Mouse (Mus musculus) embryonic facial prominence, embryonic 13.5 days (tissue): Measurements from ENCODE around the gene Tmem117. TPM values are rescaled to one million over a fixed set of nuclear protein-coding genes. Genes with fewer than 3 reads are reported as not detected.

Experiments
- ATAC-seq: fragments of 200-750 bp; cut with Nextera tagmentation; 2 replicates; pipeline ENCODE4 v1.8.0; 2017; ENCODE audit warnings: low read depth; ENCODE audit not compliant: insufficient number of reproducible peaks, insufficient read depth, low FRiP score, low TSS enrichment
- H3K27ac ChIP-seq: fragments of 300-500 bp; sonication (generic); 2 replicates; pipeline ENCODE4 v1.5.1; 2015; ENCODE audit warnings: moderate library complexity, mild to moderate bottlenecking, inconsistent platforms
- H3K27me3 ChIP-seq: fragments of 300-500 bp; sonication (generic); 2 replicates; pipeline ENCODE4 v1.6.1; 2015; ENCODE audit warnings: mild to moderate bottlenecking, inconsistent platforms
- H3K36me3 ChIP-seq: fragments of 300-500 bp; sonication (generic); 2 replicates; pipeline ENCODE4 v1.6.1; 2015; ENCODE audit warnings: mild to moderate bottlenecking, inconsistent platforms
- H3K4me1 ChIP-seq: fragments of 300-500 bp; sonication (generic); 2 replicates; pipeline ENCODE4 v1.6.1; 2015; ENCODE audit warnings: inconsistent platforms
- H3K4me2 ChIP-seq: fragments of 300-500 bp; sonication (generic); 2 replicates; pipeline ENCODE4 v1.6.1; 2015; ENCODE audit warnings: moderate library complexity, mild to moderate bottlenecking, inconsistent platforms
- H3K4me3 ChIP-seq: fragments of 300-500 bp; sonication (generic); 2 replicates; pipeline ENCODE4 v1.5.1; 2015; ENCODE audit warnings: mild to moderate bottlenecking, inconsistent platforms
- H3K9ac ChIP-seq: fragments of 300-500 bp; sonication (generic); 2 replicates; pipeline ENCODE4 v1.6.1; 2015; ENCODE audit warnings: mild to moderate bottlenecking, inconsistent platforms
- H3K9me3 ChIP-seq: fragments of 300-500 bp; sonication (generic); 2 replicates; pipeline ENCODE4 v1.6.1; 2016; ENCODE audit warnings: inconsistent platforms
- WGBS: fragments of 180-500 bp; shearing (Covaris S2); methylation state at CpG from one replicate; pipeline ENCODE4 v1.1.7; 2015; ENCODE audit warnings: mixed read lengths; 5-methylcytosine and 5-hydroxymethylcytosine counted together
- polyA plus RNA-seq: library from polyadenylated mRNA; unstranded; fragments of >200 nt; fragmentation: Nextera tagmentation; extraction: Ambion mirVana; gene quantifications from 2 replicates; pipeline ENCODE4 v1.2.1, GENCODE M21; 2015

The Tmem117 gene
- polyA plus RNA-seq, 1 experiment from 2014 or later: 5.0 TPM

DNA sequence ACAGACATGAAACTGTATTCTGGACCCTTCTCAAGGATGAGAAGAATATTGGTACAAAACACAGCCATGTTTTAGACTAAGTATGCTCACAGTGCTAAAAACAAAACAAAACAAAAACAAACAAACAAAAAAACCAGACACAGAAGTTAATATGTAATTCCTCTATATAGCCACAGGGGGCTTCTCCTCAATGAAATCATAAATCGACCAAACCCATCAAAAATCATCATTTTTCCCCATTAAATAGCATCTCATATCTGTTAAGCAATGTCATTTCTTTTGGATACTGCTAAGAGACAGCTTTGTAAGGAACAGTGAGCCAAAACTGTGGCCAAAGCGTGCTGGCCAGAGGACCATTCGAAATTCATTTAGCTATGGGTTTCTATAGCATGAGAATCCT lies 206.6 kb downstream of the Tmem117 start:
- H3K9ac ChIP-seq: no peak overlapping the region
- WGBS: 92% methylated on average over 3 of the region's 3 CpGs

DNA sequence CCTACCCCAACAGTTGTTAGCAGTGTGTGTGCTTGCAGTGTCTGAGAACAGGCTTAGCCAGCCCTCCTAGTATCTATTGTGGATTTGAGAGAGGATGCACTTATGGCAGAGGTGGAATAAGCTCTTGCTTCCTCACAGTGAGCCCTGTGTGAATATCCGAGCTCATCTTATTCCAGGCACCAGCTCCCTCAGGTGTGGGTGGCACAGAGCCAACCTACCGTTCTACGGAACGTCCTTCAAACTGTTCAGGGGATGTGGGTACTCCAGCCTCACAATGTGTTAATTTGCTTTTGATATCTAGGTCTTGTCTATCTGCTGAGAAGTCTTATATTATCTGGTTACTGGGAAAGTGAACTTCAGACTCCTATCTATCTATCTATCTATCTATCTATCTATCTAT lies 209.6 kb downstream of the Tmem117 start:
- Histone ChIP-seq H3K9ac (no peak overlapping the region), H3K9me3 (0 out of 2 replicates have a peak, but pooled peaks cover 4% of the 10 kb centered on the region), H3K36me3 (no peaks in the 10 kb centered on the region), H3K4me3 (no peak overlapping the region), H3K4me1 (no peaks in the 10 kb centered on the region), H3K27me3 (no peaks in the 10 kb centered on the region), H3K4me2 (no peak overlapping the region), H3K27ac (no peak overlapping the region)
- WGBS: 78% methylated on average over 4 of the region's 4 CpGs
- ATAC-seq: no peak

More for the DNA sequence above, 206.6 kb downstream of the Tmem117 start:
- H3K36me3 ChIP-seq: no peaks in the 10 kb centered on the region
- no peak overlapping the region for H3K4me3 ChIP-seq
- no peaks in the 10 kb centered on the region for H3K9me3 ChIP-seq
- no peak for ATAC-seq
- H3K27ac ChIP-seq: no peak overlapping the region
- no peak overlapping the region for H3K4me2 ChIP-seq
- no peaks in the 10 kb centered on the region for H3K27me3 ChIP-seq
- no peaks in the 10 kb centered on the region for H3K4me1 ChIP-seq

DNA sequence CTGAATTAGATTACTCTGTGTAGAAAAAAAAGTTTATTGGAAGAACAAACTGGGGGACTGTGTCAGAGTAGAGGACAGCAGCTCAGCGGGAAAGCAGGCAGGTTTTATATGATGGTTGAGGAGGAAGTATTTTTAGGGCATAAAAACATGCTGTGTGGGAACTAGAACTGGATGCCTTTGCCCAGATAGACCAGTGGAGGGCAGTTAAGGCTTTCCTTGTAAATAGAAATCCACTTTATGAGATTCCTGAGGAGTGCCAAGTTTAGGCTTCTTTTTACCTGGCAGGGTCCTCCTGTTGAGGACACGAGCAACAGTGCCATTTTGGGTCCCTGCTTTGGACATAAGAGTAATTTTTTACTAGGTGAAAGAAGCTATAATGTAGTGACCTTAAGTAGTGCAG lies 218.5 kb downstream of the Tmem117 start:
- Histone ChIP-seq H3K27ac (no peak overlapping the region), H3K9ac (no peak overlapping the region), H3K36me3 (no peaks in the 10 kb centered on the region), H3K27me3 (no peaks in the 10 kb centered on the region), H3K9me3 (0 out of 2 replicates have a peak, but pooled peaks cover 5% of the 10 kb centered on the region), H3K4me3 (no peak overlapping the region), H3K4me1 (no peaks in the 10 kb centered on the region), H3K4me2 (no peak overlapping the region)
- no peak for ATAC-seq
- WGBS: 70% methylated on average over 2 of the region's 2 CpGs

DNA sequence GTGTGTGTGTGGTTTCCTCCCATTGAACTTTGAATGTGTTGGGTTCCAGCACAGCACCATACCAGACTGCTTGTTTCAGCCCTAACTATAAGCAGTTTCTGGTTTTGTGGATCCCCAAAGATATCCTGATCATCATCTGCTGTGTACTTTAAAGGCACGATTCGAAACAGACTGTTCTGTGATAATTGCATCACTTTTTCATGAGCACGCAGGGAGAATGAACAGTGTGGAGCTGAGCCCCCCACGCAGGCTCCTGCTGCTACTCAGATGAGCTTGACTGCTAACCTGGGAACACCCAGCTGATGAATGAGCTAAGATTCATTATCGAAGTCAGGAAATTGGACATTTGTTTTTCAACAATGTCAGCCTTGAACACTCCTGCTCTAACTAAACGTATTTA lies 230.6 kb downstream of the Tmem117 start:
- Histone ChIP-seq H3K9me3 (no peaks in the 10 kb centered on the region), H3K27me3 (no peaks in the 10 kb centered on the region; the same call in 1 of the 2 replicates), H3K9ac (no peak overlapping the region), H3K4me1 (no peaks in the 10 kb centered on the region), H3K4me3 (no peak overlapping the region), H3K4me2 (no peak overlapping the region), H3K36me3 (no peaks in the 10 kb centered on the region), H3K27ac (no peak overlapping the region)
- no peak for ATAC-seq
- 76% methylated on average over 6 of the region's 6 CpGs for WGBS

DNA sequence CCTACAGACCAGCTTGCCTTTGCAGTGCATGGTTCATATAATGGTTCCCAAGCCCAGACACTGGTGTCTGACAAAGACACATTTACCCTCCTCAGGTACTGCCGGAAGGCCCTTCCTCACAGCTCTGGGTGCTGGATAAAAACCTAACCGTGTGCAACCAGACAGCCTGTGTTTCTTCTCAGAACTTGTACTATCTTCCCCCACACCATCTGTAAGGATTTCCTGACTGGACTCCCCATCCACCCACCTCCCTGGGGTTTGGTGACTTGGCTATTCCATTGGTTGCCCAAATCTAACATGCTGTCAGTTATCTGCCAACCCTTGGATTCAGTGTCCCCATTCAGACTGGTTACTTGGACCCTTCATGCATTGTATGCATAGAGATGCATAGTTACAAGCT lies 232.1 kb downstream of the Tmem117 start:
- H3K4me3 ChIP-seq: no peak overlapping the region
- no peaks in the 10 kb centered on the region; the same call in 1 of the 2 replicates for H3K27me3 ChIP-seq
- H3K4me2 ChIP-seq: no peak overlapping the region
- H3K9me3 ChIP-seq: no peaks in the 10 kb centered on the region
- H3K36me3 ChIP-seq: no peaks in the 10 kb centered on the region
- 94% methylated on average over 2 of the region's 2 CpGs for WGBS
- H3K27ac ChIP-seq: no peak overlapping the region
- no peak overlapping the region for H3K9ac ChIP-seq
- ATAC-seq: no peak
- no peaks in the 10 kb centered on the region for H3K4me1 ChIP-seq

DNA sequence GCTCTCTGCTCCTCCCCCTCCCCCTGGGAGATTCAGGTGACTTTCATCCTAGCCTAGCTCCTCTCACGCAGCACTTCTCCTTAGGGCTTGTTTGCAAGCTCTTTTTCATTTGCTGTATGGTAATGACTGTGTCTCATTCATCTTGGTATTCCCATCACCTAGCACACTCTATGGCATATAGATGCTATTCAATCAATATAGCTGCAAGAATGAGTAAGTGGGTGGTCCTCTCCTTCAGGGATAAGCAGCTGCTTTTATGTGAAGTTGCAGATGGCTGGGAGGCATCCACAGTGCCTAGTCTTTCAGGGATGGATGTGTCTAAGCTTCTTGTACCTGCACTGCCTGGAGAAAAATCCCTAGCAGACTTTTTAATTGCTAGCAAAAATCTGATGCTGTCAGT lies 235.1 kb downstream of the Tmem117 start:
- ATAC-seq: no peak
- Histone ChIP-seq H3K27me3 (no peaks in the 10 kb centered on the region), H3K9me3 (no peaks in the 10 kb centered on the region), H3K4me1 (no peaks in the 10 kb centered on the region), H3K4me3 (no peak overlapping the region), H3K9ac (no peak overlapping the region), H3K27ac (no peak overlapping the region), H3K4me2 (no peak overlapping the region), H3K36me3 (no peaks in the 10 kb centered on the region)
- WGBS: 21% methylated on average over 1 of the region's 1 CpGs

DNA sequence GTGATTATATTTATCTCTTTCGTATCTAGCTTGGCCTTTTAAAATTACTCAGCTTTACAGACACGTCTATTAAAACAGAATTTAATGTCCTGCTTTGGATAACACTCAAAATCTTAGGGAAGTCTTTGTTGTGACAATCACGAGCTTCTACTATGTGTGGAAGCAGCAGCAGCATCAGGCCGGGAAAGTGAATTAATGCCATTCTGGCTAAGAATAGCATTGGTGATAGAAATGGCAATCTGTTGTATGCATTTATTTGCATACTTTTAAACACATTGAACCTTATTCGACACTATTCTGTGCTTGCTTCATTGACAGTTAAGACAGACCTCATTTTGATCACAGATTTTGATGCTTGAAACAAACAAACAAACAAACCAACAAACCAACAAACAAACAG lies 239.3 kb downstream of the Tmem117 start:
- no peak for ATAC-seq
- Histone ChIP-seq H3K36me3 (no peaks in the 10 kb centered on the region), H3K9ac (no peak overlapping the region), H3K9me3 (no peaks in the 10 kb centered on the region), H3K4me2 (no peak overlapping the region), H3K4me1 (no peaks in the 10 kb centered on the region), H3K27me3 (no peaks in the 10 kb centered on the region), H3K4me3 (no peak overlapping the region), H3K27ac (no peak overlapping the region)
- WGBS: 86% methylated on average over 5 of the region's 5 CpGs

DNA sequence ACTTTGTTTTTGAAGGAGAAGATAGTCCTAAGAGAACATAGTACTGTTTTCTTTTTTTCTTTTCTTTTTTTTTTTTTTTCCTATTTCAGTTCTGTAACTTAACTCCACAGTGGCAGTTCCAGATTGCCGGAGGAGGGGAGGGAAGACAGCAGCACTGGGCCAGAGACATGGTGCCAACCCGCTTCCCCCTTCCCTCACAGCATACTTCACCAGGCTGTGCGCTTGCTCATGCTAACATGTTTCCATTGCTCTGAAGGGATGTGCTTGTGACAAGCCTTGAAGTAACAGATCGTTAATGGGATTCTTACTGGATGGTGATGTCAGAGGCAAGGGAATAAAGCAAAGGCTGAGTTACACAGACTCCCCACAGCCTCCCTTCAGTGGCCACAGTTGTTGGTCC lies 256.0 kb downstream of the Tmem117 start:
- 64% methylated on average over 4 of the region's 4 CpGs for WGBS
- H3K4me1 ChIP-seq: no peaks in the 10 kb centered on the region
- no peak overlapping the region for H3K4me3 ChIP-seq
- no peaks in the 10 kb centered on the region for H3K27me3 ChIP-seq
- no peaks in the 10 kb centered on the region for H3K9me3 ChIP-seq
- H3K4me2 ChIP-seq: no peak overlapping the region
- H3K9ac ChIP-seq: no peak overlapping the region
- no peak for ATAC-seq
- H3K27ac ChIP-seq: no peak overlapping the region
- no peaks in the 10 kb centered on the region for H3K36me3 ChIP-seq

DNA sequence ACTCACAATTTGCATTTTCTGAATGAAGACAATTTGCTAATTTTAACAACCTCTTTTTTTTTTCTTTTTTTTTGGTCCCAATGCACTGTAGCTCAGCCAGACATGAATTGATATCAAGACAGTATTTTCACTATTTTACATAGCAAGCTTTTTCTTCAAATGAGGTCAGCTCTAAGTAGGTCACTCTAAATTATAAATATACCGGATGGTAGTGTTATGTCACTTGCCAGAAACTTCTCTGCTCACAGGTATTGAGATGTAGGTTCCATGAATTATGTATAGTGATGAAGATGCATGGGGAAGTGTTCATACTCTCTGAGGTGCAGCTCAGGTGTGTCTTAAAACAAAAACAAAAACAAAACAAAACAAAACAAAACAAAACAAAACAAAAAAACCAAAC lies 264.2 kb downstream of the Tmem117 start:
- Histone ChIP-seq H3K27ac (no peak overlapping the region), H3K4me2 (no peak overlapping the region), H3K36me3 (no peaks in the 10 kb centered on the region), H3K27me3 (no peaks in the 10 kb centered on the region), H3K4me1 (no peaks in the 10 kb centered on the region), H3K9ac (no peak overlapping the region), H3K4me3 (no peak overlapping the region), H3K9me3 (no peaks in the 10 kb centered on the region)
- WGBS: 85% methylated on average over 1 of the region's 1 CpGs
- no peak for ATAC-seq

DNA sequence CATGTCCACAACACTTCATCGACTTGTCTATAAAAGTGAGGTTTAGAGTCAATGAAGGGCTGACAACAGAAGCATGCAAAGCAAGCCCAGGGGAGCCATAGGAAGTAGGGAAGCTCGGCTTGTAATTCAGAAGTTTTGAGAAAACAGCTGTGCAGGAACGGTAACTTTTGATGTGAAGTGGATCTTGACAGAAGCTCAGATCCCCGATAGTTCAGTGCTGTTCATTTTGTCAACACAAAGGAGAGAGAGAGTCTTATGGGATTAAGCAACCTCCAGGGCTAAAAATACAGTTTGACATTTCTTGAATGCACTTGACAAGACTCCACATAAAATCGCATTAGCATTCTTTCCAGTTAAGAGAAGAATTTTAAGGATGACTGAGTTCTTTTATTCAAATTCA lies 265.1 kb downstream of the Tmem117 start:
- H3K4me2 ChIP-seq: no peak overlapping the region
- H3K36me3 ChIP-seq: no peaks in the 10 kb centered on the region
- no peaks in the 10 kb centered on the region for H3K9me3 ChIP-seq
- H3K9ac ChIP-seq: no peak overlapping the region
- no peak for ATAC-seq
- H3K4me1 ChIP-seq: no peaks in the 10 kb centered on the region
- H3K4me3 ChIP-seq: no peak overlapping the region
- WGBS: 47% methylated on average over 5 of the region's 5 CpGs
- no peaks in the 10 kb centered on the region for H3K27me3 ChIP-seq
- H3K27ac ChIP-seq: no peak overlapping the region

DNA sequence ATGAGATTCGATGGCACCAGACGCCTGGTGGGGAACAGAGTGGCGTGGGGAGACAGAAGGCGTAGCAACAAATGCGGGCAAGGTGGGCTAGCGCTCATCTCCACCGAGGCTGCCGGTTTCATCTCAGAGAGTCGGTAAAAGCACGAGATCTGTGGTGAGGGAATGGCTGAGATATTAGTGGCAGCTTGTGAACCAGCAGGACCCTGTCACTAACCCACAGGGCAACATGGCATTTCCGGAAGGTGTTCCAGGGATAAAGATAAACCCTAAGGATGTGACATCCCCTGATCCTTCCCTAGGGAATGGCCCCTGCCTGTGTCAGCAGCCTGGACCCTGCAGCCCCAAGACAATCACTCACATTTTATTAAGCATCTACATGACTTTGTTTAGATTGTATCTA lies 266.6 kb downstream of the Tmem117 start:
- Histone ChIP-seq H3K36me3 (no peaks in the 10 kb centered on the region), H3K4me1 (no peaks in the 10 kb centered on the region), H3K9ac (no peak overlapping the region), H3K4me2 (no peak overlapping the region), H3K27ac (no peak overlapping the region), H3K4me3 (no peak overlapping the region), H3K9me3 (no peaks in the 10 kb centered on the region), H3K27me3 (no peaks in the 10 kb centered on the region)
- ATAC-seq: no peak
- WGBS: 92% methylated on average over 11 of the region's 11 CpGs

DNA sequence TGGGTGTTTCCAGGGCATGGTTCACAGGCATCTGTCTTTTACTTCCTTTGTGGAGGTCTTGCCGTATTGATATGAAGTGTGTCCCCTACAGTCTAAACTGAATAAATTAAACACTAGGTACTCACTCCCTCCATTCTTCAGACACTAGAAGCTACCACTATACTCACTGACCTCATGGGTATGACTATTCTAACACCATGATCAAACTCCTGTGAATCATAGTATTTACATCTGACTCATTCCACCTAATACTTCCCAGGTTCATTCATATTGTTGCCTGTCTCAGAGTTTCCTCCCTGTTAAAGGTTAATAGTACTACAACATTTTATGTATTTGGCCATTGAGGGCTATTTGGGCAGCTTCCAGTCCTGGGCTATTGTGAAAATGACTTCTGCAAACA lies 274.2 kb downstream of the Tmem117 start:
- Histone ChIP-seq H3K4me2 (no peak overlapping the region), H3K4me1 (no peaks in the 10 kb centered on the region), H3K27ac (no peak overlapping the region), H3K9me3 (no peaks in the 10 kb centered on the region), H3K36me3 (no peaks in the 10 kb centered on the region), H3K9ac (no peak overlapping the region), H3K27me3 (no peaks in the 10 kb centered on the region), H3K4me3 (no peak overlapping the region)
- no peak for ATAC-seq
- 89% methylated on average over 1 of the region's 1 CpGs for WGBS
